Mouse (Mus musculus) left cerebral cortex, adult 8-10 months (tissue): ENCODE measurements around the gene Kat6b. TPM values are rescaled to one million over a fixed set of nuclear protein-coding genes. Genes with fewer than 3 reads are reported as not detected.

Experiments used
- DNase-seq, 2 experiments: peaks; one replicate each; pipeline ENCODE4 v3.0.0; 2022; ENCODE audit warnings: low spot score in 2 of 2
- total RNA-seq, 4 experiments: library from RNA; stranded (reverse); gene quantifications; 2 replicates each; pipeline ENCODE4 v1.2.4; 2022

Kat6b gene
- total RNA-seq, 4 experiments from 2014 or later: 118 to 155 (median 127) TPM

GRCm38 (mm10) chr14:21522312-21522978, 41.2 kb downstream of the Kat6b start:
- DNase-seq: no peak

GRCm38 (mm10) chr14:21523234-21523633, 42.0 kb downstream of the Kat6b start:
- DNase-seq: no peak

- DNase-seq: peak in 1 of 2 experiments; percentile 83
These were observed 42.7 kb downstream of the Kat6b start for GRCm38 (mm10) chr14:21523851-21524441.

- DNase-seq: no peak
These were observed 44.4 kb downstream of the Kat6b start for GRCm38 (mm10) chr14:21525674-21526073.

DNA sequence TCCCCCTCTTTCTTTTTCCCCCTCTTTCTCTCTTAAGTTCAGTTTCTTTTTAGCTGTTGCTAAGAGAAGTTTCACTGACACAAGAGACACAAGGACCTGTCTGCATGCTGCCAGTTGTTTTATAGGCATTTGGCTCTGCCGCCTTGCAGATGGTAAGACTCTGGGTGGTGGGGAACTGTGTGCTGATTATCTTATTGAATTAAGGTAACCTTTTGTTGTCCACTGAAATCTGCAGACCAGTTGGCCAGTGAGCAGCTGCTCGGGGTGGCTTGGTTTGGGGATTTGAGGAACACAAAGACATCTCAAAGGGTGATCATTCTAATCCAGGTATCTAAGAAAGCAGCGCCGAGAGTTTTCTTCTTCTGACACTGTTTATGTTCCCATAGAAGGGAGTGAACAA, 52.3 kb downstream of the Kat6b start:
- DNase-seq: no peak

- no peak for DNase-seq
These were observed 52.8 kb downstream of the Kat6b start for GRCm38 (mm10) chr14:21534066-21534465.

GRCm38 (mm10) chr14:21534542-21535272, 53.5 kb downstream of the Kat6b start:
- DNase-seq: no peak

DNA sequence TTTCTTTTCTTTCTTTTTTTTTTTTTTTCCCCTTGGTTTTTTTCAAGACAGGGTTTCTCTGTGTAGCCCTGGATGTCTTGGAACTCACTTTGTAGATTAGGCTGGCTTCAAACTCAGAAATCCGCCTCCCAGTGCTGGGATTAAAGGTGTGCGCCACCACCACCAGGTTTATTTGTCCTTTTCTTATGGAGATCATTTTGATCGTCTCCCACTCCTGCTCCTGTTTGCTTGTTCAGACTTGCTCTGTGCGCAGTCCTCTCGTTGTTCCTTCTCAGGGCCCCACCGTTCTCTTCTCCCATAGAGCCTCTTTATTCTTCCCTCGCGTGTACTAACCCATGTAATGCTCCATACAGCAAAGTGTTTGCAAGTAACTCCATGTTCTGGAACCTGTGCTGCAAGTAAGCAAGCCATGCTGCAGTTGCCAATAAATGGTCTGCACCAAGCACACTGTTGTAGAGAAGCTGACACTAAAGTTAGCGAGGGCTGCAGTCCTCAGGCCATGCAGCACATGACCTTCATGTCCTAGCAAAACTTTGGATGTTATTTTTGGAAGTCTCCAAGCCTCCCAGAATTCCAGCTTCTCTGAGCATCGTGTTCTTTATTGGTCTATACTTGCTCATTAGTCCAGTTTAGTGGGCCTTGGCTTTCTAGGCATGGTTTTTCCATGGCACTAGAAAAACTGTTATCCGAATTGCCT, 55.4 kb downstream of the Kat6b start:
- DNase-seq: no peak

DNA sequence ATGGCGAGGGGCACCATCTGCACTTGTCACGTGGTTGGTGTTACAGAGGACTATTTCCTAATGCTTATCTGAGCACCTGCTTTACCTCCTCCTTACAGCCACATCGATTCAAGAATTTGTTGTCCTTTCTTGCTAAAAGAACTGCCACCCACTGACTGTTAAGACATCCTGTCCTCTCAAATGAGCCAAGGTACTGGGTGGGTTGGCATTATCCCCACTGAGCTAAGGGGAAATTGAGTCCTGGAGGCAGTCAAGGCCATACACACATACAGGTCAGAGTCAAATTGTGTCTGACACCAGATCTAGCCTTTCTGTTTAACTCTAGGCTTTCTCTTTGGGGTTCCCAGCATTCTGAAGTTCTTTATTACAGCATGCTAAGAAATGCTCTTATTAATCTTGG, 56.6 kb downstream of the Kat6b start:
- DNase-seq: no peak

GRCm38 (mm10) chr14:21539731-21540130, 58.5 kb downstream of the Kat6b start:
- no peak for DNase-seq

DNA sequence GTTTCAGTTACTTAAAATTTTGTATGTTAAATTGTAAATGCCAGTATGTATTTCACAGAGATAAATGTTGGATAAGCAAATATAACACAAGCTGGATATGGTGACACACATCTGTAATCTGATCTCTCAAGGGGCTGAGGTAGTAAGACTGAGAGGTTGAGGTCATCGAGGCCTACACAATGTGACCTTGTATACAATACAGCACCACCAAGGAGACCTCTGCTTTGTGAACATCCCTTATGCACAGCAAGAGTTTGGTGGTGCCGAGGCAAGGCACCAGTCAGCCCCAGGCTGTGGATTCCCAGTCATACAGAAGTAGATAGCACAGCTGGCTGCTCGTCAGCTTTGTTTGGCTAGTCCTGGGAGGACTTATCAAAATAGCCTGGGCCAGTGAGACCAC, 59.1 kb downstream of the Kat6b start:
- no peak for DNase-seq

- no peak for DNase-seq
These were observed 64.3 kb downstream of the Kat6b start for GRCm38 (mm10) chr14:21545529-21545928.

DNA sequence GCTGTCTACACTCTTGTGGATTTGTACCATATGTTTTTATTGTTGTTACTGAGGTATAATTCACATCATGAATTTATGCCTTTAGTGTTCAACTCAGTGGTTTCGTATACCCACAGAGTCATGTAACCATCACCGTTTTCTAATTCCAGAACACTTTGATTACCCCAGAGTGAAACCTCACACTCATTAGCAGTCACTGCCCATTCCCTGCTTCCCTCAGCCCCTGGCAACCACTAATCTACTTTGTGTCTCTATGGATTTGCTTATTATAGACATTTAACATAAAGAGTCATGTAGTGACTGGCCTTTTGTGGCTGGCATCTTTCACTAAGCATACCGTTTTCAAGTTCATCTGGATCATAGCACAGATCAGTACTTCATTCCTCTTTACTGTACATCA, 65.1 kb downstream of the Kat6b start:
- DNase-seq: no peak

GRCm38 (mm10) chr14:21547297-21547696, 66.1 kb downstream of the Kat6b start:
- no peak for DNase-seq

- no peak for DNase-seq
These were observed 66.7 kb downstream of the Kat6b start for GRCm38 (mm10) chr14:21547965-21548364.

- no peak for DNase-seq
These were observed 67.8 kb downstream of the Kat6b start for GRCm38 (mm10) chr14:21548952-21549607.

DNA sequence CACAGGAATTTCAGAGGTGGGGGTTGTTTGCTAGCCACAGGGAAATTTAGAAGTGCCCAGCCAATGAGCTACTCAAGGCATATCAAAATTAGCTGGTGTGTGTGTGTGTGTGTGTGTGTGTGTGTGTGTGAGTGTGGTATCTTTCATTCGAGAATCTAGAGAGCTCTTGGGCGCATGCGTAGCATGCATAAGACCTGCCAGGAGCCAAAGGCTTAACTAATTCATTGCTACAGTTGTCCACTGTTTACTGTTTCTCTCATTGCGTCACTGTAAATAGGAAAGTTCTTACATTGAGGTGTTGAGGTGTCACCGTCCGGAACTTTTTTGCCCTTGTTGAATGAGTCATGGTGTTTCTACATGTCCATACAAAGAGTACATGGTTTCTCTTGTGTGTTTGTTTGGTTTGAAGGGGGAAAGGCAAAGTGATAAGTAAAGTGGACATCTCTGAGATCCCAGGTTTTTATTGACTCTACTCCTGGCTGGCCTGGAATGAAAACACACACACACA, 68.4 kb downstream of the Kat6b start:
- DNase-seq: no peak

- no peak for DNase-seq
These were observed 69.3 kb downstream of the Kat6b start for GRCm38 (mm10) chr14:21550576-21550975.

- DNase-seq: no peak
These were observed 70.4 kb downstream of the Kat6b start for GRCm38 (mm10) chr14:21551655-21552054.

GRCm38 (mm10) chr14:21552958-21553357, 71.7 kb downstream of the Kat6b start:
- peak in 1 of 2 experiments; percentile 31 for DNase-seq

DNA sequence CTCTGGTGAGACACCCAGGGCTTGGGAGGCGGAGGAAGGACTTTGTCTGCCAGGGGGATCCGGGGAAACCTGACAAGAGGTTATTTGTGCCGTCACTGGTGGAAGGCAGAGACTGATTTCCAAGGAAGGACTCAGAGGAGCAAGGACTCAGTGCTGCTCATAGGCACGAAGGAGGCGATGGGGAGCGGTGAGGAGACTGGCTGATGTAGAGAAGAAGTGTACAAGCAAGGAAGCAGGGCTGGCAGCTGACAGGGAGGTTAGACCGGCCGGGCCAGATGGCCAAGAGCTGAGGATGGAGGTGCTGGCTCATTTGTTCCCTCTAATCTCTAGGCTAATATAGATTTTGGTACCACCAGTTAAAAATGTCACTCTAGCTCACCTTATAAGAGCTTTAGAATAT, 72.8 kb downstream of the Kat6b start:
- DNase-seq: no peak
